19 mouse cellular contexts compared by ENCODE assay signal in the genomic region with DNA sequence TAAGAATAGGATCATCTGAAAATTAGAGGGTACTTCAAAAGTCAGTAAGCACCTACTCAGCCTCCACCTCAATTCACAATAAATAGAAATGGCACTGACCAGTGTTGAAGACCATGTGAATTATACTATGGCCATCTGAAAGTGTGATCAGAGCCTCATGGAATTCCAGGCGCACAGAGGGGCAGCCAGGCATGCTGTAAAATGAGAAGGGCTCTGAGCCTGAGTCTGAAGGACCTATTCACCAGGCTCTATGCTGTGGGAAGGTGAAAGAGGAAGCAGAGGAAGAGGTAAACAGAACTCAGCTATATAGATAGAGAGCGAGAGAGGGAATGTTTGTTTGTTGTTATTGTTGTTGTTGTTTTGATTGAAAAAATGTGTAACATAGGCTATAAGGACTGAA.
"Had no signal": no experiment of that assay in that cellular context is flagged by ENCODE, and none has a peak within 500 bp of the region (broad histone marks: within the 10 kb centered on the region; RNA-seq: fewer than 3 reads in every experiment).

No protein-coding gene starts in this region.

- H3K27ac ChIP-seq: midbrain, embryonic 10.5 days; midbrain, embryonic 12.5 days; neural tube, embryonic 13.5 days; neural tube, embryonic 15.5 days had no signal

- H3K4me1 ChIP-seq: midbrain, embryonic 10.5 days; midbrain, embryonic 12.5 days; neural tube, embryonic 13.5 days; neural tube, embryonic 15.5 days had no signal

- H3K4me3 ChIP-seq: midbrain, embryonic 10.5 days; midbrain, embryonic 12.5 days; myocyte; neural tube, embryonic 13.5 days; neural tube, embryonic 15.5 days had no signal

- H3K9ac ChIP-seq: lung, embryonic 14.5 days; midbrain, embryonic 12.5 days; neural tube, embryonic 13.5 days; neural tube, embryonic 15.5 days had no signal

- H3K9me3 ChIP-seq: midbrain, embryonic 10.5 days; midbrain, embryonic 12.5 days; neural tube, embryonic 13.5 days; neural tube, embryonic 15.5 days had no signal

- DNase-seq: lung, adult 18-20 months; lung, embryonic 14.5 days; lung, postnatal 10 days; lung, postnatal 4 days; midbrain, embryonic 14.5 days; retina, postnatal 1 day; right cerebral cortex, adult 18-20 months; right cerebral cortex, postnatal 25 days; right cerebral cortex, postnatal 4 days; spleen, adult 18-20 months; thymus, adult 18-20 months; thymus, postnatal 14 days; thymus, postnatal 36 days had no signal

- ATAC-seq: midbrain, embryonic 16.5 days had no signal

- H3K36me3 ChIP-seq: midbrain, embryonic 10.5 days; midbrain, embryonic 12.5 days; neural tube, embryonic 13.5 days; neural tube, embryonic 15.5 days had no signal

- H3K27me3 ChIP-seq: midbrain, embryonic 12.5 days; neural tube, embryonic 13.5 days; neural tube, embryonic 15.5 days had no signal

- H3K4me2 ChIP-seq: lung, embryonic 14.5 days; midbrain, embryonic 12.5 days; neural tube, embryonic 13.5 days; neural tube, embryonic 15.5 days had no signal
